ENCODE assay signal across 8 mouse cellular contexts in the genomic region with DNA sequence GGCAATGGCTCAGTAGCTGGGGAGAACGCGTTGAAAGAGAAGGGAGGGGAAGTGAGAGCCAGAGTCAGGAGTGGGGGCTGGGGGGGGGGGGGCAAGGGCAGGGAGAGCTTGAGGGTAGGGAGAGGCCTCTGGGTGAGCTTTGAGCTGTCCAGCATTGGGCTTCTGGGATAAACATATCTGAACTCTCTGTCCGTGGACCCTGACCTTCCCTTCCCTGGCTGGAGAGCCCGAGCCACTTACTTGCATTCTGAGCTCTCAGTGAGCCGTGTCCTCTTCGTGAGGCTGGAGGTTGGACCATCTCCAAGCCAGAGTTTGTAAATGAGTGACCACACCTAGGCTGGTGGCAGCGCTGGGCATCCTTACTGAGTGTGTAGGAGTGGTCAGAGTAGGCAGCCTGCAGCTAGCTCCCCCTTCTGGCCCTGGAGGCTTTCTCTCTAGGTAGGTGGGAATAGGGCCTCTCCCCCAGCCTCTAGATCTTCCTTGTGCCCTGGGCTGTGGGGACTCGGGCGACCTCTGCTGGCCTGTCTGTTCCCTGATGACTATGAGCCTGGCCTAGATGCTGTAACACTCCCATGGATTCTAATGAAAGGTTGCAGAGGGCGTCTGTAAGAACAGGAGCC. TPM values are rescaled to one million over a fixed set of nuclear protein-coding genes. Genes with fewer than 3 reads are reported as not detected.
DNase-seq lines count a peak whose midpoint lies in the region; TF ChIP-seq lines count a peak whose summit lies in the region.

No protein-coding gene starts in this region.

- H3K27me3 ChIP-seq in MEL (ENCODE audit: control insufficient read depth in 1 of 2, insufficient read depth in 2 of 2, low read length in 2 of 2) = no peaks in the 10 kb centered on the region; a peak in 1 of 4 replicates
- no peaks in the 10 kb centered on the region for H3K27me3 ChIP-seq in forebrain, embryonic 10.5 days (ENCODE audit: poor library complexity, severe bottlenecking)

- intact Hi-C loops in heart, postnatal 36 days (cut with DNase I) = loop anchor here (2.0 to 5.0 kb wide), 3 partner anchors 46 to 265 kb away; no protein-coding TSS in a partner anchor

- peaks cover 0 to 5% of the 10 kb centered on the region in 2 experiments; a peak in 1 of 4 replicates for H3K4me1 ChIP-seq in MEL (ENCODE audit: control insufficient read depth in 1 of 2, insufficient read depth in 2 of 2, low read length in 2 of 2)
- 0 out of 2 replicates have a peak, but pooled peaks cover 3% of the 10 kb centered on the region for H3K4me1 ChIP-seq in forebrain, embryonic 10.5 days
- H3K4me1 ChIP-seq in lung, adult 2 months (ENCODE audit: control insufficient read depth, insufficient read depth, low read length) = no peaks in the 10 kb centered on the region

- peak; percentile 56 to 88 (median 74) for TF ChIP-seq CTCF in MEL (IDR thresholded peaks at IDR 0.05 in 2 of 3, conservative IDR thresholded peaks at IDR 0.05 in 1 of 3; ENCODE audit: control insufficient read depth in 1 of 3, insufficient read depth in 1 of 3, low read depth in 2 of 3, low read length in 3 of 3, poor library complexity in 1 of 3, severe bottlenecking in 1 of 3)
- TF ChIP-seq CTCF in lung, adult 2 months (IDR thresholded peaks at IDR 0.05; ENCODE audit: insufficient read depth, low read length) = peak; percentile 47

- H3K79me2 ChIP-seq in MEL (ENCODE audit: control insufficient read depth, insufficient read depth, low read length, poor library complexity) = no peaks in the 10 kb centered on the region

- TF ChIP-seq POLR2A in MEL (IDR thresholded peaks at IDR 0.05; ENCODE audit: control insufficient read depth in 1 of 2, insufficient read depth in 1 of 2, low read depth in 1 of 2, low read length in 2 of 2, poor library complexity in 1 of 2) = no peak
- no peak for TF ChIP-seq POLR2A in lung, adult 2 months (IDR thresholded peaks at IDR 0.05; ENCODE audit: borderline replicate concordance, extremely low read depth, low read depth, low read length)

- no peak overlapping the region for H3K4me3 ChIP-seq in MEL (ENCODE audit: control insufficient read depth in 1 of 2, insufficient read depth in 1 of 2, low read depth in 2 of 2, low read length in 2 of 2)
- H3K4me3 ChIP-seq in forebrain, embryonic 10.5 days = no peak overlapping the region
- H3K4me3 ChIP-seq in lung, adult 2 months (replicated peaks; ENCODE audit: extremely low read depth, low read depth, low read length) = no peak overlapping the region

- peak; percentile 51 for TF ChIP-seq RAD21 in MEL (IDR thresholded peaks at IDR 0.05; ENCODE audit: low read depth, low read length)

- H3K9ac ChIP-seq in MEL (ENCODE audit: control insufficient read depth, low read depth, low read length, poor library complexity, severe bottlenecking) = no peak overlapping the region

- DNase-seq in MEL (ENCODE audit: low read depth, low spot score) = peak; percentile 64
- DNase-seq in c-Kit-positive CD71-negative TER-119-negative erythroid progenitor cells, embryonic 14.5 days (ENCODE audit: low read depth) = peak; percentile 31
- peak; percentile 67 for DNase-seq in forebrain, embryonic 10.5 days (ENCODE audit: extremely low spot score, low spot score)
- peak; percentile 29 to 54 for DNase-seq in heart, postnatal 36 days
- peak; percentile 10 for DNase-seq in large intestine, adult 2 months (ENCODE audit: low read depth, low spot score)
- DNase-seq in lung, adult 2 months = peak; percentile 36
- DNase-seq in ovary, postnatal 10 days (ENCODE audit: low spot score) = peak; percentile 23
- DNase-seq in thymus, postnatal 25 days = peak; percentile 91

- H3K27ac ChIP-seq in MEL (ENCODE audit: control insufficient read depth, low read depth, low read length) = no peak overlapping the region
- no peak overlapping the region for H3K27ac ChIP-seq in forebrain, embryonic 10.5 days

- H3K36me3 ChIP-seq in MEL (ENCODE audit: control insufficient read depth in 1 of 2, insufficient read depth in 2 of 2, low read length in 2 of 2) = peaks cover 0 to 3% of the 10 kb centered on the region in 2 experiments; a peak in 2 of 4 replicates
- no peaks in the 10 kb centered on the region for H3K36me3 ChIP-seq in forebrain, embryonic 10.5 days (replicated peaks)

- WGBS in forebrain, embryonic 10.5 days = 31% methylated on average over 10 of the region's 10 CpGs
- WGBS in large intestine, adult 2 months = 23% methylated on average over 10 of the region's 10 CpGs
- WGBS in lung, adult 2 months = 18% methylated on average over 10 of the region's 10 CpGs

- H3K9me3 ChIP-seq in MEL (replicated peaks; ENCODE audit: insufficient read depth, low read length) = no peaks in the 10 kb centered on the region
- H3K9me3 ChIP-seq in forebrain, embryonic 10.5 days = no peaks in the 10 kb centered on the region

- TF ChIP-seq EP300 in MEL (IDR thresholded peaks at IDR 0.05; ENCODE audit: low read depth in 1 of 2, low read length in 2 of 2) = no peak

TF ChIP-seq in MEL, 35 proteins besides CTCF, POLR2A, EP300 and RAD21:
- TF ChIP-seq ZC3H11A (IDR thresholded peaks at IDR 0.05; ENCODE audit: low read depth, low read length) = peak; percentile 33; the same call in 1 of the 2 replicates
- no peak for TF ChIP-seq E2F4 (IDR thresholded peaks at IDR 0.05; ENCODE audit: borderline replicate concordance, low read depth, low read length)
- no peak for TF ChIP-seq MAFK (IDR thresholded peaks at IDR 0.05; ENCODE audit: borderline replicate concordance, low read depth, low read length)
- TF ChIP-seq SMC3 (IDR thresholded peaks at IDR 0.05; ENCODE audit: low read depth, low read length) = peak; percentile 77

RNA-seq across cellular contexts. Expression of gene Slc6a19, which starts 12.3 kb away (rescaled TPM):
- not detected in 2 replicates for total RNA-seq in MEL (2012; rRNA removed)
- not detected for polyA plus RNA-seq in MEL (2012; ENCODE audit: insufficient read depth in 1 of 2, insufficient read length in 2 of 2, low read depth in 1 of 2, low replicate concordance in 2 of 2, missing spikeins in 1 of 2)
- polyA plus RNA-seq in forebrain, embryonic 10.5 days (2016; fragmentation: Nextera tagmentation; extraction: Ambion mirVana) = 0.06 and 0.10 TPM in 2 replicates
- total RNA-seq in heart, postnatal 36 days (2021) = not detected
- 278 and 763 TPM in 2 replicates for polyA plus RNA-seq in large intestine, adult 2 months (2012; rRNA removed)
- 0.18 and 8.8 TPM in 2 replicates for polyA plus RNA-seq in lung, adult 2 months (2012; rRNA removed)

RNA-seq across cellular contexts. Expression of gene Slc6a18, which starts 14.5 kb away (rescaled TPM):
- total RNA-seq in MEL (2012; rRNA removed) = not detected in 2 replicates
- not detected for polyA plus RNA-seq in MEL (2012; ENCODE audit: insufficient read depth in 1 of 2, insufficient read length in 2 of 2, low read depth in 1 of 2, low replicate concordance in 2 of 2, missing spikeins in 1 of 2)
- not detected in 2 replicates for polyA plus RNA-seq in forebrain, embryonic 10.5 days (2016; fragmentation: Nextera tagmentation; extraction: Ambion mirVana)
- not detected for total RNA-seq in heart, postnatal 36 days (2021)
- polyA plus RNA-seq in large intestine, adult 2 months (2012; rRNA removed) = 0.85 and 1.9 TPM in 2 replicates
- polyA plus RNA-seq in lung, adult 2 months (2012; rRNA removed) = 0.10 TPM in 1 of 2 replicates, not detected in the other

RNA-seq across cellular contexts. Expression of gene Slc12a7, which starts 40.5 kb away (rescaled TPM):
- 3.1 and 3.5 TPM in 2 replicates for total RNA-seq in MEL (2012; rRNA removed)
- 1 to 10 TPM in 1 of 2 experiments, not detected in 1; 6.9 TPM for polyA plus RNA-seq in MEL (2012; ENCODE audit: insufficient read depth in 1 of 2, insufficient read length in 2 of 2, low read depth in 1 of 2, low replicate concordance in 2 of 2, missing spikeins in 1 of 2)
- 57.2 and 57.5 TPM in 2 replicates for polyA plus RNA-seq in forebrain, embryonic 10.5 days (2016; fragmentation: Nextera tagmentation; extraction: Ambion mirVana)
- total RNA-seq in heart, postnatal 36 days (2021) = 100 to 1,000 TPM; 163 to 167 TPM
- polyA plus RNA-seq in large intestine, adult 2 months (2012; rRNA removed) = 74.3 and 141 TPM in 2 replicates
- polyA plus RNA-seq in lung, adult 2 months (2012; rRNA removed) = 60.0 and 69.9 TPM in 2 replicates

Comparison
In these comparisons a context has a peak if more than half of its experiments do, and no peak if none do; other contexts are left out.
1. DNase-seq: peak in every context shown above with its lines; median percentile 91 in thymus, postnatal 25 days; 67 in forebrain, embryonic 10.5 days; 64 in MEL; 42 in heart, postnatal 36 days; 36 in lung, adult 2 months; 31 in c-Kit-positive CD71-negative TER-119-negative erythroid progenitor cells, embryonic 14.5 days; 23 in ovary, postnatal 10 days; 10 in large intestine, adult 2 months.
2. RNA of gene Slc6a19, which starts 12.3 kb away (polyA plus RNA-seq): 278 to 763 TPM in large intestine, adult 2 months; 0.18 to 8.8 TPM in lung, adult 2 months, 0.06 to 0.10 TPM in forebrain, embryonic 10.5 days and not detected in MEL; every median in the first group is over 10 times any median in the second.